Mouse (Mus musculus): Measurements from ENCODE around the gene Pdx1. TPM values are rescaled to one million over a fixed set of nuclear protein-coding genes. Genes with fewer than 3 reads are reported as not detected.

Pdx1 gene
- polyA plus RNA-seq, 1 experiment: 0.32 TPM

GRCm38 (mm10) chr5:147272046-147272807, 2.5 kb downstream of the Pdx1 start:
- H3K27me3 ChIP-seq (ENCODE audit: control insufficient read depth, insufficient read depth, low read length): peaks cover 68% of the 10 kb centered on the region
- H3K4me3 ChIP-seq (ENCODE audit: low read depth, low read length): peak overlapping the region; percentile 30; the same call in 1 of the 2 replicates
- TF ChIP-seq POLR2A (IDR thresholded peaks at IDR 0.05; ENCODE audit: low read depth, low read length) (no peak), CTCF (IDR thresholded peaks at IDR 0.05; ENCODE audit: extremely low read depth, insufficient read length, insufficient replicate concordance, low read depth, low read length) (no peak)
- 37% methylated on average over 12 of the region's 12 CpGs for WGBS
- no peak overlapping the region for H3K27ac ChIP-seq (ENCODE audit: insufficient read depth, low read depth, low read length)
- no peaks in the 10 kb centered on the region; the same call in 1 of the 2 replicates for H3K4me1 ChIP-seq (ENCODE audit: control insufficient read depth, insufficient read depth, insufficient read length, low read length)
- no peaks in the 10 kb centered on the region for H3K36me3 ChIP-seq (ENCODE audit: control insufficient read depth, insufficient read depth, low read length)

- no peak for TF ChIP-seq POLR2A (IDR thresholded peaks at IDR 0.05; ENCODE audit: low read depth, low read length)
- TF ChIP-seq CTCF (IDR thresholded peaks at IDR 0.05; ENCODE audit: extremely low read depth, insufficient read length, insufficient replicate concordance, low read depth, low read length): no peak
- H3K4me1 ChIP-seq (ENCODE audit: control insufficient read depth, insufficient read depth, insufficient read length, low read length): no peaks in the 10 kb centered on the region; the same call in 1 of the 2 replicates
- no peak overlapping the region for H3K27ac ChIP-seq (ENCODE audit: insufficient read depth, low read depth, low read length)
- H3K36me3 ChIP-seq (ENCODE audit: control insufficient read depth, insufficient read depth, low read length): no peaks in the 10 kb centered on the region
- H3K4me3 ChIP-seq (ENCODE audit: low read depth, low read length): peak overlapping the region; percentile 30; the same call in 1 of the 2 replicates
- peaks cover 70% of the 10 kb centered on the region for H3K27me3 ChIP-seq (ENCODE audit: control insufficient read depth, insufficient read depth, low read length)
- WGBS: 25% methylated on average over 10 of the region's 10 CpGs
Observed at GRCm38 (mm10) chr5:147272808-147273345, 3.1 kb downstream of the Pdx1 start.

DNA sequence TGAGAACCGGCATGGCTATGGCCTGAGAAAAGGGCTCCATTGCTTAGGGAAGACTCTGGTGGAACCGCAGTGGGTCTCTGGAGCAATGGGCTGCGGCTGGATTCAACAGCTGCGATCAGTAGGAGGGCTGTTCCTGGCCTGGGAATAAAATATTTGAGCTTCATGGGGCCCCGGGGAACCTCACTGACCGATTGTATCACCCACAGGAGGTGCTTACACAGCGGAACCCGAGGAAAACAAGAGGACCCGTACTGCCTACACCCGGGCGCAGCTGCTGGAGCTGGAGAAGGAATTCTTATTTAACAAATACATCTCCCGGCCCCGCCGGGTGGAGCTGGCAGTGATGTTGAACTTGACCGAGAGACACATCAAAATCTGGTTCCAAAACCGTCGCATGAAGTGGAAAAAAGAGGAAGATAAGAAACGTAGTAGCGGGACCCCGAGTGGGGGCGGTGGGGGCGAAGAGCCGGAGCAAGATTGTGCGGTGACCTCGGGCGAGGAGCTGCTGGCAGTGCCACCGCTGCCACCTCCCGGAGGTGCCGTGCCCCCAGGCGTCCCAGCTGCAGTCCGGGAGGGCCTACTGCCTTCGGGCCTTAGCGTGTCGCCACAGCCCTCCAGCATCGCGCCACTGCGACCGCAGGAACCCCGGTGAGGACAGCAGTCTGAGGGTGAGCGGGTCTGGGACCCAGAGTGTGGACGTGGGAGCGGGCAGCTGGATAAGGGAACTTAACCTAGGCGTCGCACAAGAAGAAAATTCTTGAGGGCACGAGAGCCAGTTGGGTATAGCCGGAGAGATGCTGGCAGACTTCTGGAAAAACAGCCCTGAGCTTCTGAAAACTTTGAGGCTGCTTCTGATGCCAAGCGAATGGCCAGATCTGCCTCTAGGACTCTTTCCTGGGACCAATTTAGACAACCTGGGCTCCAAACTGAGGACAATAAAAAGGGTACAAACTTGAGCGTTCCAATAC, 4.7 kb downstream of the Pdx1 start:
- Histone ChIP-seq H3K36me3 (ENCODE audit: control insufficient read depth, insufficient read depth, low read length) (no peaks in the 10 kb centered on the region), H3K27ac (ENCODE audit: insufficient read depth, low read depth, low read length) (no peak overlapping the region), H3K27me3 (ENCODE audit: control insufficient read depth, insufficient read depth, low read length) (peaks cover 76% of the 10 kb centered on the region), H3K4me3 (ENCODE audit: low read depth, low read length) (peak overlapping the region; percentile 34; the same call in 1 of the 2 replicates), H3K4me1 (ENCODE audit: control insufficient read depth, insufficient read depth, insufficient read length, low read length) (no peaks in the 10 kb centered on the region; the same call in 1 of the 2 replicates)
- WGBS: 7% methylated on average over 48 of the region's 48 CpGs
- TF ChIP-seq CTCF (IDR thresholded peaks at IDR 0.05; ENCODE audit: extremely low read depth, insufficient read length, insufficient replicate concordance, low read depth, low read length) (no peak), POLR2A (IDR thresholded peaks at IDR 0.05; ENCODE audit: low read depth, low read length) (no peak)

GRCm38 (mm10) chr5:147275761-147276160, 6.0 kb downstream of the Pdx1 start:
- Histone ChIP-seq H3K27me3 (ENCODE audit: control insufficient read depth, insufficient read depth, low read length) (peaks cover 66% of the 10 kb centered on the region), H3K4me1 (ENCODE audit: control insufficient read depth, insufficient read depth, insufficient read length, low read length) (no peaks in the 10 kb centered on the region), H3K4me3 (ENCODE audit: low read depth, low read length) (no peak overlapping the region), H3K27ac (ENCODE audit: insufficient read depth, low read depth, low read length) (no peak overlapping the region), H3K36me3 (ENCODE audit: control insufficient read depth, insufficient read depth, low read length) (no peaks in the 10 kb centered on the region)
- TF ChIP-seq CTCF (IDR thresholded peaks at IDR 0.05; ENCODE audit: extremely low read depth, insufficient read length, insufficient replicate concordance, low read depth, low read length) (no peak), POLR2A (IDR thresholded peaks at IDR 0.05; ENCODE audit: low read depth, low read length) (no peak)
- 14% methylated on average over 3 of the region's 3 CpGs for WGBS

GRCm38 (mm10) chr5:147276701-147277546, 7.2 kb downstream of the Pdx1 start:
- Histone ChIP-seq H3K27me3 (ENCODE audit: control insufficient read depth, insufficient read depth, low read length) (peaks cover 56% of the 10 kb centered on the region), H3K36me3 (ENCODE audit: control insufficient read depth, insufficient read depth, low read length) (no peaks in the 10 kb centered on the region), H3K4me3 (ENCODE audit: low read depth, low read length) (no peak overlapping the region), H3K4me1 (ENCODE audit: control insufficient read depth, insufficient read depth, insufficient read length, low read length) (no peaks in the 10 kb centered on the region), H3K27ac (ENCODE audit: insufficient read depth, low read depth, low read length) (no peak overlapping the region)
- 13% methylated on average over 18 of the region's 18 CpGs for WGBS
- TF ChIP-seq CTCF (IDR thresholded peaks at IDR 0.05; ENCODE audit: extremely low read depth, insufficient read length, insufficient replicate concordance, low read depth, low read length) (no peak), POLR2A (IDR thresholded peaks at IDR 0.05; ENCODE audit: low read depth, low read length) (no peak)

GRCm38 (mm10) chr5:147277547-147277925, 7.8 kb downstream of the Pdx1 start:
- Histone ChIP-seq H3K27ac (ENCODE audit: insufficient read depth, low read depth, low read length) (no peak overlapping the region), H3K36me3 (ENCODE audit: control insufficient read depth, insufficient read depth, low read length) (no peaks in the 10 kb centered on the region), H3K27me3 (ENCODE audit: control insufficient read depth, insufficient read depth, low read length) (peaks cover 50% of the 10 kb centered on the region), H3K4me1 (ENCODE audit: control insufficient read depth, insufficient read depth, insufficient read length, low read length) (no peaks in the 10 kb centered on the region), H3K4me3 (ENCODE audit: low read depth, low read length) (no peak overlapping the region)
- 17% methylated on average over 13 of the region's 13 CpGs for WGBS
- TF ChIP-seq CTCF (IDR thresholded peaks at IDR 0.05; ENCODE audit: extremely low read depth, insufficient read length, insufficient replicate concordance, low read depth, low read length): no peak
- no peak for TF ChIP-seq POLR2A (IDR thresholded peaks at IDR 0.05; ENCODE audit: low read depth, low read length)

Data from small intestine, adult 2 months (tissue).